Mouse (Mus musculus): ENCODE measurements around the gene Tbc1d4. TPM values are rescaled to one million over a fixed set of nuclear protein-coding genes. Genes with fewer than 3 reads are reported as not detected.

Tbc1d4 gene
- polyA plus RNA-seq, 1 experiment from 2014 or later: 4.3 TPM

GRCm38 (mm10) chr14:101548885-101549573, 60.0 kb downstream of the Tbc1d4 start:
- WGBS: 75% methylated on average over 20 of the region's 20 CpGs
- no peak overlapping the region for H3K27ac ChIP-seq (ENCODE audit: low read depth, low read length)
- no peaks in the 10 kb centered on the region for H3K36me3 ChIP-seq (ENCODE audit: control insufficient read depth, insufficient read depth)
- ATAC-seq: peak; percentile 72
- H3K27me3 ChIP-seq (replicated peaks; ENCODE audit: control insufficient read depth, insufficient read depth, low read length): no peaks in the 10 kb centered on the region
- TF ChIP-seq CTCF (IDR thresholded peaks at IDR 0.05; ENCODE audit: low read depth): no peak
- no peak overlapping the region for H3K4me3 ChIP-seq (ENCODE audit: low read depth, low read length)
- no peak overlapping the region for H3K9ac ChIP-seq (ENCODE audit: low read depth, low read length)
- no peaks in the 10 kb centered on the region for H3K9me3 ChIP-seq (ENCODE audit: control insufficient read depth)
- H3K4me2 ChIP-seq (replicated peaks; ENCODE audit: low read depth): no peak overlapping the region
- no peaks in the 10 kb centered on the region for H3K4me1 ChIP-seq (replicated peaks; ENCODE audit: control insufficient read depth, insufficient read depth, low read length)

GRCm38 (mm10) chr14:101541863-101542262, 67.1 kb downstream of the Tbc1d4 start:
- Histone ChIP-seq H3K36me3 (ENCODE audit: control insufficient read depth, insufficient read depth) (no peaks in the 10 kb centered on the region), H3K27me3 (replicated peaks; ENCODE audit: control insufficient read depth, insufficient read depth, low read length) (no peaks in the 10 kb centered on the region), H3K4me3 (ENCODE audit: low read depth, low read length) (no peak overlapping the region), H3K27ac (ENCODE audit: low read depth, low read length) (no peak overlapping the region), H3K4me1 (replicated peaks; ENCODE audit: control insufficient read depth, insufficient read depth, low read length) (no peaks in the 10 kb centered on the region), H3K9ac (ENCODE audit: low read depth, low read length) (no peak overlapping the region), H3K9me3 (ENCODE audit: control insufficient read depth) (no peaks in the 10 kb centered on the region), H3K4me2 (replicated peaks; ENCODE audit: low read depth) (no peak overlapping the region)
- no peak for ATAC-seq
- no peak for TF ChIP-seq CTCF (IDR thresholded peaks at IDR 0.05; ENCODE audit: low read depth)
- WGBS: 68% methylated on average over 9 of the region's 9 CpGs

- no peaks in the 10 kb centered on the region for H3K36me3 ChIP-seq (ENCODE audit: control insufficient read depth, insufficient read depth)
- H3K27ac ChIP-seq (ENCODE audit: low read depth, low read length): no peak overlapping the region
- H3K4me3 ChIP-seq (ENCODE audit: low read depth, low read length): no peak overlapping the region
- H3K27me3 ChIP-seq (replicated peaks; ENCODE audit: control insufficient read depth, insufficient read depth, low read length): no peaks in the 10 kb centered on the region
- no peak for ATAC-seq
- H3K9me3 ChIP-seq (ENCODE audit: control insufficient read depth): no peaks in the 10 kb centered on the region
- no peak overlapping the region for H3K9ac ChIP-seq (ENCODE audit: low read depth, low read length)
- no peak overlapping the region for H3K4me2 ChIP-seq (replicated peaks; ENCODE audit: low read depth)
- no peaks in the 10 kb centered on the region for H3K4me1 ChIP-seq (replicated peaks; ENCODE audit: control insufficient read depth, insufficient read depth, low read length)
- 88% methylated on average over 5 of the region's 5 CpGs for WGBS
- TF ChIP-seq CTCF (IDR thresholded peaks at IDR 0.05; ENCODE audit: low read depth): no peak
Measured at GRCm38 (mm10) chr14:101541141-101541540, 67.8 kb downstream of the Tbc1d4 start.

- H3K4me1 ChIP-seq (replicated peaks; ENCODE audit: control insufficient read depth, insufficient read depth, low read length): no peaks in the 10 kb centered on the region
- no peak overlapping the region for H3K4me2 ChIP-seq (replicated peaks; ENCODE audit: low read depth)
- TF ChIP-seq CTCF (IDR thresholded peaks at IDR 0.05; ENCODE audit: low read depth): no peak
- H3K4me3 ChIP-seq (ENCODE audit: low read depth, low read length): no peak overlapping the region
- no peak for ATAC-seq
- WGBS: 98% methylated on average over 2 of the region's 3 CpGs
- no peaks in the 10 kb centered on the region for H3K9me3 ChIP-seq (ENCODE audit: control insufficient read depth)
- H3K27ac ChIP-seq (ENCODE audit: low read depth, low read length): no peak overlapping the region
- no peaks in the 10 kb centered on the region for H3K27me3 ChIP-seq (replicated peaks; ENCODE audit: control insufficient read depth, insufficient read depth, low read length)
- H3K36me3 ChIP-seq (ENCODE audit: control insufficient read depth, insufficient read depth): no peaks in the 10 kb centered on the region
- no peak overlapping the region for H3K9ac ChIP-seq (ENCODE audit: low read depth, low read length)
Measured at GRCm38 (mm10) chr14:101540466-101540865, 68.5 kb downstream of the Tbc1d4 start.

- Histone ChIP-seq H3K4me1 (replicated peaks; ENCODE audit: control insufficient read depth, insufficient read depth, low read length) (no peaks in the 10 kb centered on the region), H3K27me3 (replicated peaks; ENCODE audit: control insufficient read depth, insufficient read depth, low read length) (no peaks in the 10 kb centered on the region), H3K27ac (ENCODE audit: low read depth, low read length) (no peak overlapping the region), H3K9me3 (ENCODE audit: control insufficient read depth) (no peaks in the 10 kb centered on the region), H3K4me3 (ENCODE audit: low read depth, low read length) (no peak overlapping the region), H3K4me2 (replicated peaks; ENCODE audit: low read depth) (no peak overlapping the region), H3K9ac (ENCODE audit: low read depth, low read length) (no peak overlapping the region), H3K36me3 (ENCODE audit: control insufficient read depth, insufficient read depth) (no peaks in the 10 kb centered on the region)
- WGBS: 42% methylated on average over 2 of the region's 2 CpGs
- TF ChIP-seq CTCF (IDR thresholded peaks at IDR 0.05; ENCODE audit: low read depth): no peak
- ATAC-seq: no peak
Measured at GRCm38 (mm10) chr14:101537906-101538305, 71.1 kb downstream of the Tbc1d4 start.

GRCm38 (mm10) chr14:101537413-101537812, 71.6 kb downstream of the Tbc1d4 start:
- no peak overlapping the region for H3K4me3 ChIP-seq (ENCODE audit: low read depth, low read length)
- ATAC-seq: no peak
- H3K27ac ChIP-seq (ENCODE audit: low read depth, low read length): no peak overlapping the region
- no peaks in the 10 kb centered on the region for H3K27me3 ChIP-seq (replicated peaks; ENCODE audit: control insufficient read depth, insufficient read depth, low read length)
- no peaks in the 10 kb centered on the region for H3K4me1 ChIP-seq (replicated peaks; ENCODE audit: control insufficient read depth, insufficient read depth, low read length)
- 69% methylated on average over 1 of the region's 1 CpGs for WGBS
- no peaks in the 10 kb centered on the region for H3K36me3 ChIP-seq (ENCODE audit: control insufficient read depth, insufficient read depth)
- no peaks in the 10 kb centered on the region for H3K9me3 ChIP-seq (ENCODE audit: control insufficient read depth)
- no peak overlapping the region for H3K4me2 ChIP-seq (replicated peaks; ENCODE audit: low read depth)
- TF ChIP-seq CTCF (IDR thresholded peaks at IDR 0.05; ENCODE audit: low read depth): no peak
- H3K9ac ChIP-seq (ENCODE audit: low read depth, low read length): no peak overlapping the region

All from intestine, postnatal 0 days (tissue).